Mouse (Mus musculus) large intestine, adult 2 months (tissue): Measurements from ENCODE around the gene Rhox4e. TPM values are rescaled to one million over a fixed set of nuclear protein-coding genes. Genes with fewer than 3 reads are reported as not detected.
"Not testable (repeated sequence)": the region's sequence is repeated elsewhere in the genome, so short reads cannot be mapped to it uniquely, and the experiment has no call there.

ENCODE experiments used
- DNase-seq: peaks from one replicate; pipeline ENCODE4 v3.0.0-alpha.2; 2012; ENCODE audit warnings: low read depth, low spot score
- WGBS: fragments of 180-500 bp; shearing (Covaris S2); methylation state at CpG from one replicate; pipeline ENCODE4 v1.1.7; 2018; 5-methylcytosine and 5-hydroxymethylcytosine counted together
- polyA plus RNA-seq: library from polyadenylated mRNA; depleted of rRNA; stranded (reverse); fragments of >200 nt; gene quantifications from 2 replicates; pipeline ENCODE4 v1.2.3, GENCODE M21; 2012; rRNA removed

Gene Rhox4e
- polyA plus RNA-seq: not detected in 2 replicates

GRCm38 (mm10) chrX:37557112-37557511, at the start of gene Rhox4e:
Gene Rhox4e (plus strand): TSS chrX:37557412.
- not testable (repeated sequence) for DNase-seq
- 98% methylated on average over 10 of the region's 18 CpGs for WGBS

- not testable (repeated sequence) for DNase-seq
- 92% methylated on average over 16 of the region's 18 CpGs for WGBS
Observed at GRCm38 (mm10) chrX:37514059-37514458, 43.2 kb upstream of the Rhox4e start, which contains the start of gene Rhox4d. Gene Rhox4d (plus strand): TSS chrX:37514359.

- 87% methylated on average over 2 of the region's 8 CpGs for WGBS
- DNase-seq: not testable (repeated sequence)
Observed at GRCm38 (mm10) chrX:37530152-37530551, 27.1 kb upstream of the Rhox4e start, which contains the start of gene Rhox2e. Gene Rhox2e (plus strand): TSS chrX:37530452.

- no CpG with 5 or more reads among the region's 4 CpGs for WGBS
- DNase-seq: not testable (repeated sequence)
Observed at GRCm38 (mm10) chrX:37541719-37542118, 15.5 kb upstream of the Rhox4e start, which contains the start of gene Rhox3e. Gene Rhox3e (plus strand): TSS chrX:37542019.

GRCm38 (mm10) chrX:37571105-37571504, 13.9 kb downstream of the Rhox4e start, which contains the start of gene Rhox2f:
Gene Rhox2f (plus strand): TSS chrX:37571405.
- DNase-seq: not testable (repeated sequence)
- WGBS: 89% methylated on average over 8 of the region's 8 CpGs

- 71% methylated on average over 2 of the region's 2 CpGs for WGBS
- DNase-seq: not testable (repeated sequence)
Observed at GRCm38 (mm10) chrX:37572638-37573037, 15.4 kb downstream of the Rhox4e start.

- DNase-seq: not testable (repeated sequence)
Observed at GRCm38 (mm10) chrX:37580692-37581091, 23.5 kb downstream of the Rhox4e start, which contains the start of gene Rhox3f. Gene Rhox3f (plus strand): TSS chrX:37580992.

GRCm38 (mm10) chrX:37607604-37608003, 50.4 kb downstream of the Rhox4e start, which contains the start of gene Rhox4f:
Gene Rhox4f (minus strand): TSS chrX:37607704.
- DNase-seq: not testable (repeated sequence)

More at GRCm38 (mm10) chrX:37607604-37608003, 50.4 kb downstream of the Rhox4e start, which contains the start of gene Rhox4f:
- 94% methylated on average over 18 of the region's 19 CpGs for WGBS

Other genes starting within 250 kb of the Rhox4e start
- not detected in 2 replicates for gene Rhox3a2, start 177.4 kb upstream of the Rhox4e start, polyA plus RNA-seq
- not detected in 2 replicates for gene Rhox4a2, start 166.6 kb upstream of the Rhox4e start, polyA plus RNA-seq
- not detected in 2 replicates for gene Rhox2b, start 145.3 kb upstream of the Rhox4e start, polyA plus RNA-seq
- gene Rhox4b, start 124.9 kb upstream of the Rhox4e start, polyA plus RNA-seq: not detected in 2 replicates
- not detected in 2 replicates for gene Rhox2c, start 103.7 kb upstream of the Rhox4e start, polyA plus RNA-seq
- gene Rhox3c, start 98.8 kb upstream of the Rhox4e start, polyA plus RNA-seq: not detected in 2 replicates
- gene Rhox4c, start 77.1 kb upstream of the Rhox4e start, polyA plus RNA-seq: not detected in 2 replicates
- not detected in 2 replicates for gene Rhox2d, start 64.0 kb upstream of the Rhox4e start, polyA plus RNA-seq
- not detected in 2 replicates for gene Rhox4d, start 43.1 kb upstream of the Rhox4e start, polyA plus RNA-seq
- gene Rhox2e, start 27.0 kb upstream of the Rhox4e start, polyA plus RNA-seq: not detected in 2 replicates
- not detected in 2 replicates for gene Rhox3e, start 15.4 kb upstream of the Rhox4e start, polyA plus RNA-seq
- gene Rhox2f, start 14.0 kb downstream of the Rhox4e start, polyA plus RNA-seq: not detected in 2 replicates
- gene Rhox3f, start 23.6 kb downstream of the Rhox4e start, polyA plus RNA-seq: not detected in 2 replicates
- not detected in 2 replicates for gene Rhox4f, start 50.3 kb downstream of the Rhox4e start, polyA plus RNA-seq
- not detected in 2 replicates for gene Rhox3g, start 71.2 kb downstream of the Rhox4e start, polyA plus RNA-seq
- not detected in 2 replicates for gene Rhox2g, start 86.1 kb downstream of the Rhox4e start, polyA plus RNA-seq
- gene Rhox4g, start 93.9 kb downstream of the Rhox4e start, polyA plus RNA-seq: not detected in 2 replicates
- gene Rhox3h, start 111.4 kb downstream of the Rhox4e start, polyA plus RNA-seq: not detected in 2 replicates
- gene Rhox2h, start 115.9 kb downstream of the Rhox4e start, polyA plus RNA-seq: not detected in 2 replicates
- gene Rhox5, start 247.4 kb downstream of the Rhox4e start, polyA plus RNA-seq: not detected in 2 replicates